8 mouse cellular contexts compared by ENCODE assay signal in the genomic region with DNA sequence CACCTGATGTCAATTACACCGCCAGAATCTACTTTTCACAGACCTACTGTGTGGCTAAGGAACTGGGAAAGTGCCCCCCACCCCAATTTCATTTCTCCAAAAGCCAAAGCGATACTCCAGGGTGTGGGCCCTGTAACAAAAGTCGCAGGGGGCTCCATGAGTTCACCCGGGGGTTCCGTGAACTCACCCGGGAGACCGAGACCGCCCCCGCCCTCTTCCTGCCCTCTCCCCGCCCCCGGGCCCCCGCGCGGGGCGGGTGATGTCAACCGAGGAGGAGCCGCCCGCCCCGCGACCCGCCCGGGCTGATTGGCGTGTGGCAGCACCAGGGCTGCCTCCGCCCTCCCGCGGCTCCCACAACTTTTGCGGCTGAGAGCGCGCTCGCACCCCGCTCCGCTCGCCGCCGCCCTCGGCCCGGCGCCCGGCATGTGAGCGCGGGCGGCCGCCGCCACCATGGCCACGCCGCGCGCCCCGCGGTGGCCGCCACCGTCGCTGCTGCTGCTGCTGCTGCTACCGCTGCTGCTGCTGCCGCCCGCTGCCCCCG. TPM values are rescaled to one million over a fixed set of nuclear protein-coding genes. Genes with fewer than 3 reads are reported as not detected.
DNase-seq lines count a peak whose midpoint lies in the region; ATAC-seq and TF ChIP-seq lines count a peak whose summit lies in the region.

Heg1 (plus strand) TSS at position 209 of the 541 bp plus-strand sequence.

- peak within 1 kb of the TSS; percentile 87 for H3K4me2 ChIP-seq in CH12.LX (ENCODE audit: insufficient read depth, low read depth, poor library complexity, severe bottlenecking)
- H3K4me2 ChIP-seq in heart, embryonic 14.5 days (ENCODE audit: low read length) = peak within 1 kb of the TSS; percentile 90
- peak within 1 kb of the TSS; percentile 88 for H3K4me2 ChIP-seq in liver, embryonic 15.5 days
- peak within 1 kb of the TSS; percentile 97 for H3K4me2 ChIP-seq in neural tube, embryonic 14.5 days (ENCODE audit: low read depth, low read length)

- no peak for TF ChIP-seq RAD21 in CH12.LX (IDR thresholded peaks at IDR 0.05; ENCODE audit: low read depth, low read length)

- H3K79me2 ChIP-seq in CH12.LX (replicated peaks; ENCODE audit: control insufficient read depth, extremely low read depth, insufficient read depth, poor library complexity, severe bottlenecking) = peaks cover 47% of the 10 kb centered on the region

- no peaks in the 10 kb centered on the region for H3K27me3 ChIP-seq in CH12.LX (replicated peaks)
- H3K27me3 ChIP-seq in heart, embryonic 14.5 days (ENCODE audit: control insufficient read depth, insufficient read depth, low read length) = no peaks in the 10 kb centered on the region
- no peaks in the 10 kb centered on the region for H3K27me3 ChIP-seq in liver, embryonic 15.5 days
- no peaks in the 10 kb centered on the region for H3K27me3 ChIP-seq in neural tube, embryonic 14.5 days (ENCODE audit: control insufficient read depth, insufficient read depth, low read length)

- no peak for TF ChIP-seq EP300 in CH12.LX (IDR thresholded peaks at IDR 0.05; ENCODE audit: low read length)

- peak within 1 kb of the TSS; percentile 96 for H3K9ac ChIP-seq in CH12.LX (ENCODE audit: insufficient read depth, low read depth)
- peak within 1 kb of the TSS; percentile 100 for H3K9ac ChIP-seq in heart, embryonic 14.5 days (ENCODE audit: low read length)
- peak within 1 kb of the TSS; percentile 76 for H3K9ac ChIP-seq in liver, embryonic 15.5 days
- peak within 1 kb of the TSS; percentile 63 for H3K9ac ChIP-seq in neural tube, embryonic 14.5 days (replicated peaks; ENCODE audit: low read depth, low read length)

- peak; percentile 79 for DNase-seq in CH12.LX (ENCODE audit: extremely low read depth)
- peak; percentile 28 for DNase-seq in c-Kit-negative CD71-positive TER-119-positive erythroid progenitor cells, embryonic 14.5 days (ENCODE audit: low read depth, low spot score)
- DNase-seq in kidney, postnatal 10 days = peak; percentile 90
- DNase-seq in testis, postnatal 10 days (ENCODE audit: low spot score) = peak; percentile 81

- ATAC-seq in erythroid progenitor cell, adult 5-6 weeks (replicated peaks; ENCODE audit: low FRiP score, poor library complexity, severe bottlenecking) = peak; percentile 73
- peak; percentile 79 for ATAC-seq in heart, embryonic 14.5 days (ENCODE audit: insufficient number of reproducible peaks, insufficient read depth, low FRiP score, low read depth)
- peak; percentile 84 for ATAC-seq in liver, embryonic 15.5 days (ENCODE audit: insufficient read depth)
- ATAC-seq in neural tube, embryonic 14.5 days (ENCODE audit: low read depth) = peak; percentile 82

- dilution Hi-C loops in CH12.LX (cut with MboI; ENCODE audit: extremely low pct_ligation_motif_present, extremely low pct_unique_long_range_greater_than_20kb, low sequenced_read_pairs) = no loop called here

- TF ChIP-seq CTCF in CH12.LX (conservative IDR thresholded peaks at IDR 0.05 in 1 of 2, IDR thresholded peaks at IDR 0.05 in 1 of 2; ENCODE audit: low read depth in 2 of 2, low read length in 2 of 2) = no peak

- peak within 1 kb of the TSS; percentile 92 for H3K27ac ChIP-seq in CH12.LX (ENCODE audit: insufficient read depth, low read depth)
- peak within 1 kb of the TSS; percentile 87 to 89 for H3K27ac ChIP-seq in heart, embryonic 14.5 days (replicated peaks in 1 of 2; ENCODE audit: control insufficient read depth in 1 of 2, insufficient read depth in 1 of 2, low read depth in 2 of 2, low read length in 2 of 2)
- H3K27ac ChIP-seq in liver, embryonic 15.5 days (replicated peaks) = peak within 1 kb of the TSS; percentile 54
- peak within 1 kb of the TSS; percentile 31 for H3K27ac ChIP-seq in neural tube, embryonic 14.5 days (ENCODE audit: low read depth, low read length)

- H3K4me3 ChIP-seq in CH12.LX (replicated peaks in 1 of 3; ENCODE audit: low read depth in 2 of 3, low read length in 2 of 3, poor library complexity in 1 of 3) = peak within 1 kb of the TSS; percentile 74 to 96 (median 83)
- H3K4me3 ChIP-seq in heart, embryonic 14.5 days (ENCODE audit: control insufficient read depth in 1 of 2, insufficient read depth in 1 of 2, low read depth in 1 of 2, low read length in 2 of 2) = peak within 1 kb of the TSS; percentile 85 to 88
- H3K4me3 ChIP-seq in liver, embryonic 15.5 days (replicated peaks) = peak within 1 kb of the TSS; percentile 66
- peak within 1 kb of the TSS; percentile 61 for H3K4me3 ChIP-seq in neural tube, embryonic 14.5 days (ENCODE audit: low read depth, low read length)

- peaks cover 9 to 22% of the 10 kb centered on the region in 2 experiments for H3K36me3 ChIP-seq in CH12.LX (replicated peaks in 1 of 2; ENCODE audit: control insufficient read depth in 1 of 2, insufficient read depth in 1 of 2, low read length in 1 of 2)
- H3K36me3 ChIP-seq in heart, embryonic 14.5 days (ENCODE audit: control insufficient read depth, insufficient read depth, low read length) = peaks cover 9% of the 10 kb centered on the region; the same call in 1 of the 2 replicates
- no peaks in the 10 kb centered on the region for H3K36me3 ChIP-seq in liver, embryonic 15.5 days (replicated peaks)
- no peaks in the 10 kb centered on the region for H3K36me3 ChIP-seq in neural tube, embryonic 14.5 days (ENCODE audit: control insufficient read depth, insufficient read depth, low read length)

- peaks cover 6% of the 10 kb centered on the region for H3K9me3 ChIP-seq in CH12.LX (replicated peaks; ENCODE audit: low read length)
- no peaks in the 10 kb centered on the region for H3K9me3 ChIP-seq in heart, embryonic 14.5 days (ENCODE audit: control insufficient read depth, low read length)
- H3K9me3 ChIP-seq in liver, embryonic 15.5 days (replicated peaks) = no peaks in the 10 kb centered on the region
- no peaks in the 10 kb centered on the region for H3K9me3 ChIP-seq in neural tube, embryonic 14.5 days (ENCODE audit: control insufficient read depth, low read length)

- in situ Hi-C loops in CH12.LX (cut with MboI; ENCODE audit: low pct_ligation_motif_present, low pct_unique_long_range_greater_than_20kb, low sequenced_read_pairs) = loop anchor here (5.0 kb wide), 1 partner anchor 53 kb away; no protein-coding TSS in a partner anchor

- peak; percentile 76 for TF ChIP-seq POLR2A in CH12.LX (IDR thresholded peaks at IDR 0.05; ENCODE audit: low read depth, low read length)

- peaks cover 17 to 54% of the 10 kb centered on the region in 2 experiments for H3K4me1 ChIP-seq in CH12.LX (ENCODE audit: control insufficient read depth in 1 of 2, insufficient read depth in 2 of 2)
- H3K4me1 ChIP-seq in heart, embryonic 14.5 days (ENCODE audit: control insufficient read depth in 2 of 2, insufficient read depth in 2 of 2, low read length in 2 of 2) = peaks cover 18 to 41% of the 10 kb centered on the region in 2 experiments
- H3K4me1 ChIP-seq in liver, embryonic 15.5 days (replicated peaks) = peaks cover 39% of the 10 kb centered on the region
- peaks cover 4% of the 10 kb centered on the region for H3K4me1 ChIP-seq in neural tube, embryonic 14.5 days (ENCODE audit: control insufficient read depth, insufficient read depth, low read length)

- under 1% methylated on average over 47 of the region's 57 CpGs for WGBS in heart, embryonic 14.5 days
- WGBS in liver, embryonic 15.5 days (ENCODE audit: insufficient replicate concordance) = under 1% methylated on average over 57 of the region's 57 CpGs
- WGBS in neural tube, embryonic 14.5 days = under 1% methylated on average over 31 of the region's 57 CpGs

TF ChIP-seq in CH12.LX, 34 proteins besides CTCF, POLR2A, EP300 and RAD21:
- TF ChIP-seq MXI1 (IDR thresholded peaks at IDR 0.05; ENCODE audit: low read depth, low read length) (peak; percentile 71), TCF12 (IDR thresholded peaks at IDR 0.05; ENCODE audit: low read depth, low read length) (peak; percentile 93), IRF4 (IDR thresholded peaks at IDR 0.05; ENCODE audit: low read depth, low read length) (peak; percentile 6; the same call in 1 of the 2 replicates), KAT2A (IDR thresholded peaks at IDR 0.05; ENCODE audit: insufficient replicate concordance, low read length) (no peak), MAZ (IDR thresholded peaks at IDR 0.05; ENCODE audit: low read depth, low read length) (peak; percentile 79; the same call in 1 of the 2 replicates), JUND (conservative IDR thresholded peaks at IDR 0.05; ENCODE audit: low read depth, low read length) (no peak), BHLHE40 (IDR thresholded peaks at IDR 0.05; ENCODE audit: low read depth, low read length) (peak; percentile 27; the same call in 1 of the 2 replicates), MEF2A (IDR thresholded peaks at IDR 0.05; ENCODE audit: borderline replicate concordance, low read depth, low read length) (peak; percentile 52; the same call in 1 of the 2 replicates), ZKSCAN1 (IDR thresholded peaks at IDR 0.05; ENCODE audit: borderline replicate concordance, low read depth, low read length) (peak; percentile 87), MYC (IDR thresholded peaks at IDR 0.05; ENCODE audit: low read depth, low read length) (no peak), NRF1 (IDR thresholded peaks at IDR 0.05; ENCODE audit: low read depth, low read length) (peak; percentile 39), ELF1 (IDR thresholded peaks at IDR 0.05; ENCODE audit: low read depth, low read length) (peak; percentile 39; the same call in 1 of the 2 replicates), USF1 (IDR thresholded peaks at IDR 0.05; ENCODE audit: low read depth, low read length) (no peak), ZMIZ1 (IDR thresholded peaks at IDR 0.05; ENCODE audit: low read depth, low read length) (peak; percentile 48), NELFE (IDR thresholded peaks at IDR 0.05; ENCODE audit: low read depth, low read length) (peak; percentile 80)

RNA-seq across cellular contexts. Expression of gene Heg1, which starts in this region (rescaled TPM):
- total RNA-seq in CH12.LX (2012; rRNA removed) (52.3 and 77.1 TPM in 2 replicates), CH12.LX (2014; rRNA removed) (33.5 and 40.8 TPM in 2 replicates)
- 49.2 and 67.2 TPM in 2 replicates for polyA plus RNA-seq in CH12.LX (2012; ENCODE audit: insufficient read length, low read depth)
- 7.9 and 12.2 TPM in 2 replicates for total RNA-seq in erythroid progenitor cell, adult 5-6 weeks (2015; ENCODE audit: low replicate concordance)
- total RNA-seq in erythroid progenitor cell, adult 5-6 weeks (2017; ENCODE audit: low replicate concordance) = 1.8 and 4.0 TPM in 2 replicates
- polyA plus RNA-seq in heart, embryonic 14.5 days (2014; fragmentation: Nextera tagmentation; extraction: Ambion mirVana) = 40.5 and 40.9 TPM in 2 replicates
- polyA plus RNA-seq in liver, embryonic 15.5 days (2015; fragmentation: Nextera tagmentation; extraction: Ambion mirVana) = 4.9 and 5.7 TPM in 2 replicates
- polyA plus RNA-seq in neural tube, embryonic 14.5 days (2014; fragmentation: Nextera tagmentation; extraction: Ambion mirVana) = 4.6 and 9.7 TPM in 2 replicates

Comparison
In these comparisons a context has a peak if more than half of its experiments do, and no peak if none do; other contexts are left out.
1. Peak in every context shown above with its lines: DNase-seq, ATAC-seq, H3K4me3 ChIP-seq and H3K27ac ChIP-seq.
2. DNase-seq: peak in every context shown above with its lines; median percentile 90 in kidney, postnatal 10 days; 81 in testis, postnatal 10 days; 79 in CH12.LX; 28 in c-Kit-negative CD71-positive TER-119-positive erythroid progenitor cells, embryonic 14.5 days.
3. H3K27ac ChIP-seq: peak in every context shown above with its lines; median percentile 92 in CH12.LX; 88 in heart, embryonic 14.5 days; 54 in liver, embryonic 15.5 days; 31 in neural tube, embryonic 14.5 days.